Mouse (Mus musculus): ENCODE data around the gene Agbl4.

Gene Agbl4

DNA sequence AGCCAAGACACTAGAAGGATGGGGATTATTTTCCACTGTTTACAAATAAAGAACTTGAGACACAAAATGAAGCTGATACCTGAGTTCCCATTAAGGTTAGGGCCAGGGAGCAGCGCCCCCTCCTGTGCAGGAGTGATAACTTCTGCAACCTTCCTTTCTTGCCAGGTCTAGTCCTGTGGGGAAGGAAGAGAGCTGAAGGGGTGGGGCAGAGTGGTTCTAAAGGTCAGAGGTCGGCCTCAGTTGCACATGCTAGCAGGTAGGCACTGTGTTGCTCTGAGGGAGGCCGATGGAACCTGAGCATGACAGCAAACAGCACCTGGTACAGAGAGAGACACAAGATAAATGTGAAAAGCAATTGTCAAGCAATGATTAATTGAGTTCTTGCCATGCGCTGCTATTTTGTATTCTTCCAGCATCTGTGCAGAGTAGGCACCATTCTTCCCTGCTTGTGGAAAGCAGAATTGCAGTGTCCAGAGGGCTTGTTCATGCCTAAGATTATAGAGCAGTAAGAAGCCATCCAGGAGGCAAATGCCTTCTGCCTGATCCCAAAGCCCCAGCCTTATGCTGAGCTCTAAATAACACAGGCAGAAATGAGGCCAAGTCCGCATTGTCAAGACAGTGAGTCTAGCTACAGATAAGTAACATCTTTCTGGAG is 1096.4 kb downstream of the Agbl4 start:
- DNase-seq (ENCODE audit: low spot score in 2 of 2): no peak

DNA sequence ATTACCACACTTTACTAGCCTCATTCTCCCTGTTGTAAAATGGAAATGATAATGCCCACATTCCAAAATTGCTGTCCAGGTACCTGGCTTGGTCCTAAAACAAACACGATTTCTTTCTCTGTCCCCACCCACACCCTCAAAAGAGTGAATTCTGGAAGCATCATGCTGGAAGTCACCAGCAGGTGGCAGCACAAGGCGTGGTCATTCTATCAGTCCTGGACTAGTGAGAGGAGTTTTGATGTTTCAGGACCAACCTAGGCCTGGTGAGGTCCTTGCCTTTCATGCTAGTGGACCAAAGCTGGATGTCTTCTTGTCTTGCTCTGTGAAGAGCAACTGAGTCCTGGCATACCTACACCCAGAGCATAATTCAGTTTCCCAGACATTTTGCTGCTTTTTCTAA is 1098.5 kb downstream of the Agbl4 start:
- DNase-seq (ENCODE audit: low spot score in 2 of 2): peak; percentile 23 to 57

DNA sequence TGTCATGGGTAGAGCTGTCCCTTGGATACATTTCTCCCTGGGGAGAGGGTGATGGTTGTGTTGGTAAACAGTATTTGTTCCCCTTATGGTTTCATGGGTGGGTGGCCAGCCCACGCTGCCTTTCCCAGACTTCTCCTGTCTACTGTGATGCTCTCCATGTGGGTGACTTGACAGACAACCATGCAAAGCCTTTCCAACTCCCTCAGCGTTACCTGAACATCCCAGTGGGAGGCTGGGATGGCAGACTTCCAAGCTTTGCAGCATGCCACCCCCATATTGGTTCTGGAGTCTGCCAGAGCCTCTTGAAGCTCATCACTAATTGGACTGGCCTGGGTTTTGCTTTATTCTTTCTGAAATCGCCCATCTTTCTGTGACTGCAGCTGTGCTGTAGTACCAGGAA is 1101.3 kb downstream of the Agbl4 start:
- no peak for DNase-seq (ENCODE audit: low spot score in 2 of 2)

DNA sequence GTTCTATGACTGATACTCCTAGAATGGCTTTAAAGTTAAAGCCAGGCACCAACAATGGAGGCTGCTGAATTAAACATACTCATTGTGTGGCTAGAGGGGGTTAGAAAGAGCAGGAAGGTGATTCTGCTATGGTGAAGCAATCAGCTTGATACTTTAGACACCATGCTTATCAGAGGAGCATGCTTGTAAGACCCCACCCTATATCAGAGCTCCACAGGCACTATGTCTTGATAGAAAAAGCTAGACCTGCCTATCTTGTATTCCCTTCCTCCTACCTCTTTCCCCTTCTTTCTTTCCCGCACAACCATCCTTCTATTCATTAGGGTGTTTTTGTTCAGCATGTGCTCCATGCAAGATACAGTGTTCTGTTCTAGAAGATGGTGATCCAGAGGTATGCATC is 1104.0 kb downstream of the Agbl4 start:
- no peak for DNase-seq (ENCODE audit: low spot score in 2 of 2)

DNA sequence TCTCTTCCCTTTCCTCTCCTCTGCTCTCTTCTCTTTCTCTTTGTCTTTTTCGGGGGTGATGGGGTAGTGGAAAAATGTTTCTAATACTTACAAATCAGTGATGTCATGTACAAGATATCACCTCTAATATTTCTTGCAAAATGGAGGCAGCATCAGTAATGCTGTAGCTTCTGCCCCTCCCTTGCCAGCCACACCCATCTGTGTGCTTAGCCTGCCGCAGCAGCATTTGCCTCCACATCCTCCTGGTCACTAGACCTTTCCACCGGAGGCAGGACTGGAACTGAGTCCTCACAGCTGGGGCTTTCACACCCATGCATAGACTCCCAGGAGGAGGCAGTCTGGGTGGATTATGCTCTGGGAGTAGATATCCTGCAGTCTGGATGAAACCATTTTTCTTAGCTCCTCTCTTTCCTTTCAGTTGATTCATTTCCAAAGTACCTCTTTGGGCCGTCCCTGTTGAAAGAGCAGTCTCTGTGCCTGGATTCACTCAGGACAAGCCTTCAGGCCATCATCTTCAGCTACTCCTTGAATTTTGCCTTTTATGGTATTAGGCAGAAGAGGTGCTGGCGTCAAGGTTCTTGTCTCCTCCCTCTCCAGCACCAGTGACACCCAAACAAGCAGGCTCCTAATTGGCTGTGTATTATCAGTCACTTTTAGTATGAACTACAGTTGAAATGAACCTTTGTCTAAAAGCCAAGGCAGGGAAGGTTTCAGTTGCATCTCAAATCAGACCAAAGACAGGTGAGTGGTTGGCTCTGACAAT is 1105.7 kb downstream of the Agbl4 start:
- no peak for DNase-seq (ENCODE audit: low spot score in 2 of 2)

DNA sequence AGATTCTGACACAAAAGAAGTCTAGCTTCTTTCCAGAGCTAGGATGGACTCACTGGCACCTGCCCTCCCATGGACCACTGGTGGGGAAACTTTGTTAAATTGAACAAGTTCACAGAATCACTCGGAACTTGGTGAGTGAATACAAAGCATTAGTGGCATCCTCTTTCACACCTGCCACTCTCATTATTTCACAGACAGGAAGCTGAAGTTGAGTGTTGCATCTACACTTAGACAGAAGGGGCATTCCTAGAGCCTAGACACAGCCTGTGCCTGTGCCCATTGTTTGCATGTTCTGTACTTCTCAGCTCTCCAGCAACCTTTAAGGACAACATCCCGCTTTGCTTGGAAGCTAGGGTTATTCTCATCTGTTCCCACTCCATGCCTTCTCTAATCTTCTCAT is 1107.5 kb downstream of the Agbl4 start:
- no peak for DNase-seq (ENCODE audit: low spot score in 2 of 2)

DNA sequence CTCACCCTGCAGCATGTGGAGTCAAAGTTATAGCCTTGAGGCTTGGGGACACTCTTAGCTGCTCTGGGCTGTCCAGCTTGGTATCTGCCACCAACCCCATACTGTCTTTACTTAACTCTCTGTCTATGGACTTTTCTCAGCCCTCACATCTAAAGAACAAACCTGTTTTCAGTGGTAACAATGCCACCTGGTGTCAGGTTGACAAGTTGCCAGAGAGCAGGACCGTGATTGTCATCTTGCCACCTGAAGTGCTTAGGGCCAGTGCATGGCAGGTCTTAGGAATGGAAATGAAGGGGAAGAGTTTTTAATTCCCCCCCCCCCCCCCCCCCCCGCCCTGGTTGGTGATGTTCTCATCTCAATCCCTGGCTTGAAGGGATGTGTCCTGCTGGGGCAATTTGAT is 1112.7 kb downstream of the Agbl4 start:
- no peak for DNase-seq (ENCODE audit: low spot score in 2 of 2)

DNA sequence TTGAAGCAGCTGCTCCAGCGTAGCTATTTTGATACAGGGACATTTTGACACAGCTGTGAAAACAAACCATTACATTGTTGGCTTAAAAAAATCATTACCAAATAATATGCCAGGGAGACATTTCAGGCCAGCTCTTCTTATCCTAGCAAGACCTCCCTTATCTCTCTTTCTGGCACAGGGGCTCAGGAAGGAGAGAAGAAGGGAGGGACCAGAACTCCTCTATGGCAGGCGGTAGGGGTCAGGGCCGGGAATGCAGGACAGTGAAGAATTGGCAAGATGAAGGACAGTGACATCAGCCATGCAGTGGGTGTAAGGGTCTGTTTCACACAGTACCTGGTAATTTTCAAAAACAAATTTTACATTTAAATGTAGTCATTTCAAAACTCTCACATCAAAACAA is 1116.5 kb downstream of the Agbl4 start:
- DNase-seq (ENCODE audit: low spot score in 2 of 2): no peak

DNA sequence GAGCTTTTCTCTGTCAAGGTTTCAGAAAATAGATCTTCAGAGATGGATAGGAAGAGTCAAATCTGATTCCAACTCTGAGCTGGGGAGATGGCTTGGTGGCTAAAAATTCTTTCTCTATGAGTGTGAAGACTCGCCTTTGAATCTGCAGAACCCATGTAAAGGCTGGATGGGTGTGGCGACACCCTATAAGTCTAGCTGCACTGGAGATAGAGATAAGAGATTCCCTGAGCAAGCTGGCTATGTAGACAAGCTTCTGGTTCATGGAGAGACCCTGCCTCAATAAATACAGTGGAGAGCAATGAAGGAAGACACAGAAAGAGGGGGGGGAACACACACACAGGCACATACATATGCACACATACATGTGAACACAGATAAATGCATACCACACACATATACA is 1118.7 kb downstream of the Agbl4 start:
- DNase-seq (ENCODE audit: low spot score in 2 of 2): no peak

DNA sequence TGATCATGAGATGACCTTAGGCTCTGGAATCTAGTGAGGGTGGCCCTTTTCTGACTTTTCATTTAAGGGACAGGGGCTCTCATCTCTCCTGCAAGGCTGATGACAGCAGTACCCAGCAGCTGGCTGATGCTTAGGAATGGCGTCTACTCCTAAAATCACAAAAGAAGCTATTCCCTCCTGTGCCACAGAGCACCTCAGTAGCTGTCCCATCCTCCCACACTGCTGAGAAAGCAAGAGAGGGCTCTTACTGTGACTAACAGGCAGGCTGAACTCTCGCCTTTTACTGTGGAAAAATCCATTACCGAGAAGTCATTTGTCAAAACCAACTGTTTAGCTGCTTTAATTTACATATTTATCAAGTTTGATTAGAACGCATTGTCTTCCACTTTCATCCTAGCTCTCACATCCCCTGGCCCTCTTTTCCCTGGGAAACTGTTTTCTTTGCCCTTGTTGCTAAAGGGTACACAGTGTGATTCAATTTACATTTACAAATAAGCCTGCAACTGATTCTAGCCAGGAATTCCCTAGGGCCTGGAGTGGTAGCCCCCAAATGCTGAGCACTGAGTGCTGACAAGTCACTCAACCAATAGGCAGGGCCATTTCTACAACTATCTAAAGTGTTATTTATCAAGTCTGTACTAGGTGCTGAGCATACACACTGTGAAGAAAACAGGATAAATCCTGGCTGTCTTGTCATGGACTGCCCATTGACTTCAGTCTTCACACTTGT is 1119.8 kb downstream of the Agbl4 start:
- no peak for DNase-seq (ENCODE audit: low spot score in 2 of 2)

DNA sequence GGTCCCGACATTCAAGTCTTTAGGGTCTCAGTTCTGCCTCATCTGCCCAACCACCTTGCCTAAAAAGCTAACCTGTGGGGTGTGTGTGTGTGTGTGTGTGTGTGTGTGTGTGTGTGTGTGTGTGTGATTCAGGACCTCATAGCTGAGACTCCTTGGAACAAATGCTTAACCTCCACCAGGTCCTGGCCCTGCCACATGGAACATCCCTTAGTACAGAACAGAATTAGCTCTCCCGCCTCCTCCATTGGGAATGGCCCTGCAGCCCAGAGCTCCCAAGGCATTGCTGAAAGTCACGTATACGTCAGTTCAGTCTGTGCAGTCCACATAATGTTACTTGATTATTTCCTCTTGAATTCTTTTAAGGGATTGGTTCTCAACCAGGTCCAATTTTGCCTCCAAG is 1120.7 kb downstream of the Agbl4 start:
- no peak for DNase-seq (ENCODE audit: low spot score in 2 of 2)

DNA sequence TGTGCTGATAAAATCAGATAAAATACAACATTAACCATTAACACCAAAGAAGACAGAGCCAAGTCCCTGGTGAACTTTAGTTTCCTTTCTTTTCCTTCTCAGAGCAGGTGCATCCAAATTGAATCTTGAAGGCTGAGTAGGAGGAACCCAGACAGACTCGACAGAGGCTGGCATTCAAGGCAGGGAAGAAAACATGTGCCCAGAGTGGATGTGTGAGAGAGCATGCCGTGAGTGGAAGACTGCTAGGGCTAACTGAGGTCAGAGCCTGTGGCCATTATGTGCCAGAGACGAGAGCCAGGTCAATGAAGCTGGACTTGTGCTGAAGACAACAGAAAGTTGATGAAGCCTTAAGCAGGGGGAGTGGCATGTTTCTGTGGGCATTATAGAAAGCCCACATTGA is 1121.8 kb downstream of the Agbl4 start:
- DNase-seq (ENCODE audit: low spot score in 2 of 2): no peak

DNA sequence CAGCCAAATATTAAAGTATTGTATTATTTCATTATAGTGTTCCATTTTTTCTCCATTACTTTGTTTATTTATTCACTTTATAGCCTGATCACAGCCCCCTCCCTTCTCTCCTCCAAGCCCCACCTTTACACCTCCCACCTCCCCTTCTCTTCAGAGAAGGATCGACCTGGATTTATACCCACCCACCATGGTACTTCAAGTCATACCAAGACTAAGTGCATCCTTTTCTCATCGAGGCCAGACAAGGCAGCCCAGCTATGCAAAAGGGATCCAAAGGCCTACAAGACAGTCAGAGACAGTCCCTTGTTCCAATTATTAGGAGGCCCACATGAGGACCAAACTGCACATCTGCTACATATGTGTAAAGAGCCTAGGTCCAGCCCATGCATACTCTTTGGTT is 1122.5 kb downstream of the Agbl4 start:
- no peak for DNase-seq (ENCODE audit: low spot score in 2 of 2)

DNA sequence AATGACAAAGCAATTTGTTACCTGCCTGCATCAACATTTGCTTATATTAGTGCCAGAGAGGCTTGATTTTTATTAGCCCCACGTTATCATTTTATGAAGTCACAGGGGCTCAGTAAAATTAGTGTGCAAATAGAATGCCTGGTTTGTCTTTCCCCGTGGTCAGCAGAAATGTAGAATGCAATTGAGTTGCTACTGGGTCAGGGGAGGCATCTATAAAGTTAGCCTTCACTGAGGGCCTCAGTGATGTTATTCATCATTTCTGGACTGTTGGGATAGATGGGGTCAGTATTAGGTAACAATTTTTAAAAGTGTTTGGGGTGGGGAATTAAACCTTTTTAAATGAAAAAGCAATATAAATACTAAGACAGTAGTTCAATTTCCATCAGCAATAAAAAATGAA is 1125.5 kb downstream of the Agbl4 start:
- no peak for DNase-seq (ENCODE audit: low spot score in 2 of 2)

DNA sequence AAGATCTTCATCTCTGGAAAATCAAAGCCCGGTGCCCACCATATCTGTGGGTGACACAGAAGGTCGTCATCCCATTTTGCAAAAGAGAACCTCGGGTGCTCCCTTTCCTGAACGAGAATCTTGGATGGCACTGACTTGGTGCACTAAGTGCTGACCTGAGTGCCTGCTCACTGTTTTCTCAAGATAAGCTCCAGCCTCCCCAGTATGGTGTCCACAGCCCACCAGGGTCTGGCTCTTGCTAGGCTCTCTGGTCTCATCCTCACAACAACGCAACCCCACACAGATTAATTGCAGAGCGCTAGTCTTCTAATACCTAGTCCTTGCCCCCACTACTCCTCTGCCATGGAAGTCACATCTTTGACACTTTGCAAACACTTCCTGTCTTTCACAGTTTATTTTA is 1131.5 kb downstream of the Agbl4 start:
- no peak for DNase-seq (ENCODE audit: low spot score in 2 of 2)

DNA sequence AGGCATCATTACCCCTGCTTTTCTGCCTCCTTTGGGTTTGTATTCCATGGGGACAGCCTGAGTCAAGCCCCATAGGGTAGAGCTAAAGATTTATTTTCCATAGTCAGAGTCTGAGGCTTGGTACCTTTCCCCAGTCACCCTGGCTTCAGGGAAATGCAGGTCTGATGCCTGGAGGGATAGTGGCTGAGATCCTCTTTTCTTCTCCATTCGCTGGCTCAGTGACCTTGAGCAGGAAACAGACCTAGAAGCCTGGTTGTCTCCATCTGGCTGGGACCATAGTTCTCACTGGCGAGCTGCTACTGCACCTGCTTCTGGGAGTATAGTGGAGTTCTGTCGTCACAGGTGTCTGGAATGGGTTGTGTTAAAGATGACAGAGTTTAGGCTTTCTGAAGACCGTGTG is 1132.5 kb downstream of the Agbl4 start:
- no peak for DNase-seq (ENCODE audit: low spot score in 2 of 2)

DNA sequence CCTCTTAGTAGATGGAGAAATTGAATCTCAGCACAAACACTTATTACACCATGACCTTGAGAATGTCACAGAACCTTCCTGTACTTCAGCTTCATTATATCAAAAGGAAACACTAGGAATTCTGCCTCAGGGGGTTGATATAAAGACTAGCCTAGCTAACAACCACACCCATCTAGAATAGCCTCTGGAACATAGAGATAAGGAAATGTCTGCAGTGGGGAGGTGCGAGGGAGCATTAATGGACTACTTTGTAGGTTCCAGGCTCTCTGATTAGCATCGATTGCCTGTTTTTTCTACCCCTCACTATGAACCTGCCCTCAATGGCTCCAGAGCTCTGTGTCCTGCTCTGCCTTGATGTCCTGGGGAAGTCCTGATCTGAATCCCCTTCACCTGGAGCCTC is 1133.1 kb downstream of the Agbl4 start:
- DNase-seq (ENCODE audit: low spot score in 2 of 2): no peak

DNA sequence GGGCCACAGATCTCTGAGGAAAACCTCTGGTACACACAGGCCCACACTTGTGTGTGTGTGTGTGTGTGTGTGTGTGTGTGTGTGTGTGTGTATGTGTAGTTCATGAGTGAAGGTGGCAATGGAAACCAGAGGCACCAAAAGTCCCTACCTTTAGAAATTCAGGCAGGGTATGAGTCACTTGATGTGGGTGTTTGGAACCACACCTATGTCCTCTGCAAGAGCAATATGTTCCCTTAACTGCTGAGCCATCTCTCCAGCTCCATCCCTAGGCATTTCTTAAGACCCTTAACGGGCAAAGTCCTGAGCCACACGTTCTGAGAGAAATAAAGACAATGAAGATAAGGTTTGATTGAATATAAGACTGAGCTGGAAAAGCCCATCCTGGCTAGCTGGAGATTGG is 1147.2 kb downstream of the Agbl4 start:
- DNase-seq (ENCODE audit: low spot score in 2 of 2): no peak

DNA sequence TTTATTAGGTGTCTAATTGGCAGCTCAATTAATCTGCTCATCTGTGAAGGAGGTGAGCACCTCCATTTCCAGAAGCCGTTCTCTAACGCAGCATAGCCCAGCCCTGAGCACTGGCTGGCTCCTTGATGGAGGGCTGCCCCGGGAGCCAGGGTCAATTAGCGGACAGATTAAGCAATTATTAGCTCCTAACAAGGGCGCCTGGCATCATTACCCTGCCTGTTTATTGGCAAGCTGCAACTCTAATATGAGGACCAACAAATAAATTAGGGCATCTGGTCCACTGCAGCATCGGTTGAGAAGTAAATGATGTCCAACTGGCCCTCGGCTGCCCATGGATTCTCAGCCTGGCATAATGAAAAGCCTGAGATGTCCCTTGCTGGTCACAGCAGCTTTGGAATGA is 1148.5 kb downstream of the Agbl4 start:
- DNase-seq (ENCODE audit: low spot score in 2 of 2): no peak

DNA sequence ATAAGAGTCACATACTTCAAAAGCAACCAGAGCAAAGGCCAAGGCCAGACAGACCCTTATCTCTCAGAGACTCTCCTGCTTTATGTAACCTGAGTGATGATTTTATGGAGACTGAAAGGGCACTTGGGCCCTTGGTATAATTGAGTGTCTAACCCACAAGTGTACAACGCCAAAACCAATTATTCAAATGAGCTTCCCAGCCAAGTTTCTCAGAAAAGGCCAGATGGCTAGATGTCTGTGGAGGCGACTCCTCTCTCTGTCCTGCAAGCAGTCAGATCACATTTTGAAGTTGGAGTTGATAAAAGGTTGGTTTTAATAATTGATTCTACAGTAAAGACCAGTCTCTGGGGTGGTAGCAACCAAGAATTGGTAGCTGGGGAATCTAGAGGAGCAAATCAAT is 1158.0 kb downstream of the Agbl4 start:
- DNase-seq (ENCODE audit: low spot score in 2 of 2): no peak

DNA sequence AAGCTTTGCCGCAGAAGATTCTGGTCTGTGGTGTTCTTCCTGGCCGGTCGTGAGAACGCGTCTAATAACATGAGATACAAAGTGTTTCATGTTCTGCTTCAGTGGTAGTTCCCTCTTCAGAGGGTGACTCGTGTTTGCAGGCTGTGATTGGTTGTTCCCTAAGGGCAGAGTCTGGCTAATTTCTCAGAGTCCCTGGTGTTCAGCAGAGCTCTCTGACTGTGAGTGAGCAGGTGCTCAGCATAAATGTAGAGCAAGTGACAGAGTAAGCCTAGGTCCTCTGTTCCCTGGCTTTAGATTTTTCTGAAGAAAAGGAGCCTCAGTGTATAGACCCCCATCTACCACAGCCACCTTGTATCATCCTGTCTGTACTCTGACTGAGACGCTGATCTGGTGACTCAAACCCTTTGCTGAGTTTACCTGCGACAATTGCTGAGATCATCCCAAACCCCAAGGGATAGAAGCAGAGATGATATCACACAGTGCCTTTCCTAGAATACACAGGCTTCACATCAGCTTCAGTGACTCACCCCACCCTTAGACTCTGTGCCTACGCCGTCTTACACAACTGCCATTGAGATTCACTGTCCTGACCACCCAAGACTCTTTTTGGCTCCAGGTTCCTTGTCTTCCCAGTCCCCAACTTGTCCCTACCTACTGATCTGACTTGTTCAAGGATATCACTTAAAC is 1179.8 kb downstream of the Agbl4 start:
- DNase-seq (ENCODE audit: low spot score in 2 of 2): no peak

DNA sequence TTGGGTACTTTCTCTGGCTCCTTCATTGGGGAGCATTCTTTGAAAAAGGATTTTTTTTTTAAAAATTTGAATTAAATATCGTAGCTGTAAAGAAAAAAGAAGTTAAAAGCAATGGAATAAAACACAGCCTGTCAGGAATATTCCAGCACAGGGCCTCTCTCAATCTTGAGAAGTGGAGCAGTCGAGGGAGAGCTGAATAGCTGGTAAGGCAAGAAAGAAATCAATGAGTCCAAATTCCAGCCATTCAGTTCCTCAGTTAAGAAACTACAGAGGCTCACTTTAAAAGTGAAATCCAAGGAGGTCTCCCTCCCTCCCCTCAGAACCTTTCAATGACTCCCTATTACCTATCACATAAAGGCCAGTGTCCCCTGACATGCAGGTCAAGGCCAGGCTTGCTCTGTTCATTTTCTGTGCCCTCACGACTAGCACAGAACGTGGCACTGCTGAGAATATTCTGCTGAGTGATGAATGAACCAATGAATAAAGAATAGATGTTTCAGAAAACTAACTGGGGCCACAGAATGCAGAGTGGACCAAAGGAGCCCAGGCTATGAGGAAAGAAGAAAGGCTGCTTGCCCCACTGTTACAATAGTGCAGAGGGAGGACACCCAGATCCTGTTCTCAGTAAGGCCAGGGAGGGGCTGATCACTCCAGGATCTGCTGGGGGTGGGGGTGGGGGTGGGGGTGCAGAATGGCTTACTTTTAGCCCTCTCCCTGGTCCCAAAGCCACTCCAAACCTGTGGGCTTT is 1181.8 kb downstream of the Agbl4 start:
- no peak for DNase-seq (ENCODE audit: low spot score in 2 of 2)

Data from urinary bladder, adult 18-20 months (tissue).